Mouse (Mus musculus): Measurements from ENCODE around the gene Tfdp2. TPM values are rescaled to one million over a fixed set of nuclear protein-coding genes. Genes with fewer than 3 reads are reported as not detected.

Gene Tfdp2
- total RNA-seq, 1 experiment from 2014 or later = 66.5 TPM

DNA sequence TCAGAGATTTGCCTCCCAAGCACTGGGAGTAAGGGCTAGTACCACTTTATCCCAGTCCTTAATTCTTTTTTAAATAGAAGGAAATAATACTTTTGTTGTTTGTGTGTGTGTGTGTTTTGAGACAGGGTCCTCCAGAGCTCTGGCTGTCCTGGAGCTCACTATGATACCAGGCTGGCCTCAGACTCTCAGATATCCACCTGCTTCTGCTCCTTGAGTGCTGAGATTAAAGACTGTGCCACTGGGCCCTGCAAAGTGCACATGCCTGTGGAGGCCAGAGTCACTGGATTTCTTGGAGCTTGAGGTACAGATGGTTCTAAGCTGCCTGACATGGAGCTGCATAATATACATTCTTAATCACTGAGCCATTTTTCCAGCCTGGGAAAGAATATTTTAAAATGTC, 32.2 kb downstream of the Tfdp2 start:
- DNase-seq = no peak

DNA sequence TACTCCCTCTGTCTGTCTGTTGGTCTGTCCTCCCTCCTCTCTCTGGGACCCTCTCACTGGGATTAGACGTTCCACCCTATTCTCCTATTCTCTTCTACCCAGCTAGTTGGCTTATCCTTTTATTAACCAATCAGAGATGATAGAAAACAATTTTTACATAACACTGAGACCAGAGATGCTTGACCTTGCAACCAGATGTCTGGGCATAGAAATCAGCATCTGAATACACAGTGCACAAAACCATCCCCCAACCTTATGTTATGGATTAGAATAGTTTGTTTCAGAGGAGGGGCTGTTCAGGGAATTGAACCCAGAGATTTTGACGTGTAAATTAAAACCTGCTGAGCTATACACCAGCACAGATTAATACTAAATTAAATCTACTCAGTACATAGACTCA, 34.2 kb downstream of the Tfdp2 start:
- DNase-seq = no peak

DNA sequence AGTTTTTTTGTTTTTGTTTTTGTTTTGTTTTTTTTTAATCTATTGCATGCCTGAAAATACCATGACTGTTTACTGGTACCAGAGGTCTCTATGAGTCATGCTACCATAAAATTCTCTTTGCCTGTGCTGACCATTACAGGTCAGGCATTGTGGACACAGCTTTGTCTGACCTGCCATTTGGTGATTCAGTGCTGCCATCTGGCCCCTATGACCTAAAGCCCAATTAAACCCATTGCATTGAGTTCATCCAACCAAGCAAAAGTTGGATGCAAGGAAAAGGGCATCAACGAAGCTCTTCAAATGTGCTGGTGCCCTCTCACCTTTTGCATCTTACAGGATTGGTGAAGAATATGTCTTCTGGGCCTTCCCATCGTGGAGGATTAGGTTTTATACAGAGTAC, 39.4 kb downstream of the Tfdp2 start:
- DNase-seq = no peak

DNA sequence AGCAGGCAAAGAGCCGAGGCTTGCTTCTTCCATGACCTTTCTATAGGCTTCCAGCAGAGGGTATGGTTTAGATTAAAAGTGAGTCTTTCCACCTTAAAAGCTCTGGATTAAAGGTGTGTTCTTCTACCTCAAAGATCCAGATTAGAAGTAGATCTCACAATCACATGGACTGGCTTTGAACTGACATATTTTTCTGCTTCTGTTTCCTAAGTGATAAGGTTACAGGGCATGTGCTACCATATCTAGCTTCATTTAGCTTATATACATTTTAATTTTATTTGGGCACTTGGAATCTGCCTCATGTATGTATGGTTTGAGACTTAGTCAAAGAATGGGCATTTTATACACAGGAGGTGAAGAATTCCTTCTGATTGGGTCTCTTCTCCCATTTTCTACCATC, 41.3 kb downstream of the Tfdp2 start:
- DNase-seq = no peak

DNA sequence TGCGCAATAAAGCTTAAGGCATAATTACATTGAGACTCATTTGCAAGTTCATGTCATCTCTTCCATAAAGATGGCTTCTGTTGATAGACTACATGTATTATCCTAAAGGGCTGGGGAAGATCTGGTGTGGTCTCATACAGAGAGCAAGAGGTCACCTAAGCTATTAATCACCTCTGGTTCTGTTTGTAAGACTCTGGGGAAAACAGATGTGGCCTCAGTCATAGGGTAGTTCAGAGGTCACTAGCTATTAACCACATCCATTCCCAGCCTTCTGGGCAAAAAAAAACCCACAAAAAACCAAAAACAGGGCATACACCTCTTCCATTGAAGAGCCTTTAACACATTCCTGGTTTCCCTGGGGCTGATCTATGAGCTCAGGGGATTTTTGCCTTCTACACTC, 42.2 kb downstream of the Tfdp2 start:
- DNase-seq = no peak

DNA sequence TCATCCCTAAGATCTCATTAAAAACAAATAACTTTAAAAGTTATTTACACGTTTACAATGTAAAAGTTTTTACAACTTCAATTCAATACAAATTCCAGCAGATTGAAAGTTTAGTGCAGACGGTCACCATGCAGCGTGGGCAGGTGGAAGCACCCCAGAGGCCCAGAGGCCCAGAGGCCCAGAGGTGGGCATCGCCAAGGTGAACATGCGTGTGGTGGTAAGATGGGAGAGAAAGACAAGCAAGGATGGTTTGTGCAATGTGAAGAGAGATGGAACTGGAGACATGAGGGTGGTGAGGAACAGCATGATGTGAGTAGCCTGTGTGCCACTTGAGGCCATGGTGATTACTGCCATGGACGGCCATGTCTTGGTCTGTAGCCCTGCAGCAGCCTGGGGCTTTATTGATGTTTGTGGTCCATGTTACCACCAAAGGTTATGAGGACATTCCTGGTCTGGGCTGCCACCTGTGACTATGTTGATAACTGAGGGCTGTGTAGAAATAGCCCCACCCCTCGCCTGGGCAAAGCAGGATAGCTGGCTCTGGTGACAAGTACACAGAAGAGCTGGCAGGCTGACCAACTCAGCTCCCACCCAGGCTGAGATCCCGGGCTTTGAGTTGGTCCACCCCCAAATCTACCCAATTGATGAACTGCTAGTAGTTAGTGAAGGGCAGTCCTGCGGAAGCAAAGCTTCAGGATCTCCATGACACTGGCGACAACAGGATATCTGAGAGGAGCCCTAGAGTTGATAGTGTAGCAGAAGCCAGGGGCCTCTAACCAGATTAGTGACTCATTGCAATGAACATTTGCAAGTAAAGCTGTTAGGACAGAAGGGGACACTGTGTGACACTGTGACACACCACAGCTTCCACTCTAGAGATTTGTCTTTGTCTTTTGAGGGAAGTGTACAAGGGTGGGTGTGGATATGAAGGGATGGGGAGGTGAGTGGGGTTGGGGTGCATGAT, 45.3 kb downstream of the Tfdp2 start:
- DNase-seq = no peak

DNA sequence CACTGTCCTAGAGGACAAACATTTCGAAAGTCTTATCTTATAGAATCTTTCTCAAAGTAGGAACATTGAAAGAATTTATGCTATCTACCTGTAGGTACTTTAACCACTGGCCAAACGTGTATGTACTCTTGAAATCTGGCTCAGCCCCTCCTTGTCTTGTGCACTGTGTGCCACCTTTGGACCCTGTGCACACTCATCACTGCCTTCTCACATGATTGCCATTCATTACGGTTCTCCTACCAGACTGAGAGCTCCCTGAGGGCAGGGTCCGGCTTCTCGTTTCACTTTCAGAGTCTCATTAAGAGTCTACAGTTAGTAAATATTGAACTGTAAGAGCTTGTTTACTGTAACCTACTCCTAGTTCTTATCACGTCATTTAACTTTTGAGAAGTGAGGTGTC, 47.8 kb downstream of the Tfdp2 start:
- no peak for DNase-seq

DNA sequence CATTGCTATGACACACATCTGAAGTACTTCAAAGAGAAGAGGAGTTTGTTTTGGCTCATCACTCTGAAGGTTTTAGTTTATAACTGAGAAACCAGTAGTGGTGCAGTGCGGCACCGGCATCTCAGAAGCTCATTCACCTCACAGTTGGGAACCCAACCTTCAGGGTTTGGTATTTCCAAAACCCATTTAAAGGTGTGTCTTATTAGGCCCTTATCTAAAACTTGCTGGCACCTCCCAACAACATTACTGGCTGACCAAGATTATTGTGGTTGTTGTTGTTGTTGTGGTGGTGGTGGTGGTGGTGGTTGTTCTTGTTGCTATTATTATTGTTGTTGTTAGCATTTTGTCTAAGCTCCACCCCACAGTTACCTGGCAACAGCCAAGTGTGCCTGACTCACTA, 58.7 kb downstream of the Tfdp2 start:
- DNase-seq = no peak

DNA sequence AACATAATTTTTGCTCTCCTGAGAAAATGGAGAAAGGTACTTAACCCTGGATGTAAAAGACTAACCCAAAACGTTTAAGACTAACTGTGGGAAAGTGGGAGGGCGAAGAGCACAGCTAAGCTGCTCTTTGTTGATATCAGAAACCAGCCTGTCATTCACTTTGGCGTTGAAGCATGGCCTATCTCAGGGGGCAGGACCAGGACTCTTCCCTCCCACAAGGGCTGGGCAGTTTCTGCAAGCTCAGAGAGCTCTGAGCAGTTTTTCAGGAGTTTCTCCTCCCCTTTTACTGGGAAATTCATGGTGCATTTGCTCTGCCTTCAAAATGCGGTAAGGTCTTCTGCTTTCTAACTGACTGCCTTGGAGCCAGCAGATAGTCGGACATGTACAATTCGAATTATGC, 62.4 kb downstream of the Tfdp2 start:
- peak; percentile 43 for DNase-seq

DNA sequence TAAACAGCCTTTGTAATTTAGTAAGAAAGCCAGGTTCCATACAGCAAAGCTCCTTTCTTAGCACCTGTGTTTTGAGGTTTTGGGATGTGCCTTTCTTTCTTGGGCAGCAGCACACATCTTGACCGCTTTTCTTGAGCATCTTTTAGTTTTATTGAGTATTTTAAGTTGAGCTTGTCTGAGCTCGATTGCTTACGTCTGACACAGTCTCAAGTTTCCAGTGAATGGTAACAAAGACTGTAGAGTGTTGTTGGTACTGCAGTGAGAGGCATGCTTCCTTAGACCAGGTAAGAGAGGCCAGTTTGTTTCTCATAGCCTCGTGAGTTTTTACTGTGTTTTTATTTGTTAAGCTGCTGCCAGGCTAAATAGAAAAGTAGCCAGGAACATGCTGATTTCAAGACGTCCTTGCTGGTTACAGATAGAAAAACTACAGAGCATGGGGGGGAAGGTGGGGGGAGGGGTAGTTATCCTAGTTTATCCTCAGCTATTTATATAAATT, 63.0 kb downstream of the Tfdp2 start:
- peak; percentile 39 for DNase-seq

DNA sequence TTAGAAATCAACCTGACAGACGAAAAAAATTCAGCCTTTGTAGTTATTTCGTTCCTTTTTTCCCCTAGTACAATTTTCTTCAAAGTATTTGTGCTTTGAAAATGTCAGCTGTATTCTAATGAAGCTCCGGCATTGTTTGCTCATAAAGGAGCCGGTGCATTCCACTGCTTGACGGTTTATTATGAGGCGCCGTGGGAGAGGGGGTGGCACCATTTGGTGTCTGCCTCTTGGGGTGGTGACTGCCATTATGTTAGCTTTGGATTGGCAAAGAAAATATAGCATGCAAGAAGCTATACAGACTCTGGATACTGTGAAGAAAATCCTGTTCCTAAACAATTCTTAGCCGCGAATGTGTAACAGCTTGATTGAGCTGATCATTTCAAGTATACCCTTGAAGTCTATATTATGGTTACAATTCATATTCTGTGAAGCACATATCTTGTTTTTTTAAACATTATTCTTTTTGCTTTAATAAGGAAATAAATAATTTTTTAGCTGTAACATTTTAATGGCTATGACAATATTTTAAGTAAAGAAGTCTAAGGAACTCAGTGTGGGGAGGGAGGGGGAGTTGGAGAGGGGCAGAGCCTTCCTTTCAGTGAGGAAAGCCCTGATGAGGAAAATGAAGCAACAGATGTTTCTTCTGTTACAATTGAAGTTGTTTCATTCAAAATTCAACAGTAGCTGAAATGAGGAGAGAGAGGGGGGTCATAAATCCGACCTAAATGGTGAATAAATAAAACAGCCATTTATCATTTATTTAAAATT, 63.9 kb downstream of the Tfdp2 start:
- peak; percentile 29 for DNase-seq

DNA sequence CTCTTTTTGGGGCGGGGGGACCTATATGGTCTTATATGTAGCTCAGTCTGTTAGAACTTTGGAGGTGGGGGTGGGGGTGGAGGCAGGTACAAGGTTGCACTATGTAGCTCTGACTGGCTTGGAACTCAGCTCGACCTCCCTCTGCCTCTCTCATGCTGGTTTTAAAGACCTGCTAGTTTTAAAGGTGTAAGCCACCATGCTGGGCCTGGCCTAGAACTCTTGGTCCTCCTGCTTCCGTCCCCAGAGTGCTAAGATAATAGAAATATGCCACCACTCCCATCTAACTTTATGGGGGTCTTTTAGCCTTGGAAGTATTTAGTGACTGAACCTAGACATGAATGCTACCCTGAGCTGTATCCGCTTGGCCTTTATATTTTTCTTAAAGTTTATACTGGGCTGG, 65.0 kb downstream of the Tfdp2 start:
- DNase-seq = no peak

DNA sequence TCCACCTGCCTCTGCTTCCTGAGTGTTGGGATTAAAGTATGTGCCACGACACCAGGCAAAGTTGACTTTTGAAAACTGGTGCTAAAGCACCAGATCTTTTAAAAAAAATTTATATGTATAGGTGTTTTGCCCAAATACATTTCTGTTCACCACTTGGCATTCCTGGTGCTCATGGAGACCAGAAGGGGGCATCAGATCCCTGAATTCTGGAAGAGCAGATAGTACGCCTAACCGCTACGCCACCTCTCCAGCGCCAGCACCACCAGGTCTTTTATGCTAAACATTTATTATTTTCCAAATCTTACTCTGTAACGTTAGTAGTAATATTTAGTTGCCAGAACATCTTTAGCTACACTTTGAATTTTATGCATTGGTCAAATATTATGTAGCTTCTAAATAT, 65.9 kb downstream of the Tfdp2 start:
- no peak for DNase-seq

DNA sequence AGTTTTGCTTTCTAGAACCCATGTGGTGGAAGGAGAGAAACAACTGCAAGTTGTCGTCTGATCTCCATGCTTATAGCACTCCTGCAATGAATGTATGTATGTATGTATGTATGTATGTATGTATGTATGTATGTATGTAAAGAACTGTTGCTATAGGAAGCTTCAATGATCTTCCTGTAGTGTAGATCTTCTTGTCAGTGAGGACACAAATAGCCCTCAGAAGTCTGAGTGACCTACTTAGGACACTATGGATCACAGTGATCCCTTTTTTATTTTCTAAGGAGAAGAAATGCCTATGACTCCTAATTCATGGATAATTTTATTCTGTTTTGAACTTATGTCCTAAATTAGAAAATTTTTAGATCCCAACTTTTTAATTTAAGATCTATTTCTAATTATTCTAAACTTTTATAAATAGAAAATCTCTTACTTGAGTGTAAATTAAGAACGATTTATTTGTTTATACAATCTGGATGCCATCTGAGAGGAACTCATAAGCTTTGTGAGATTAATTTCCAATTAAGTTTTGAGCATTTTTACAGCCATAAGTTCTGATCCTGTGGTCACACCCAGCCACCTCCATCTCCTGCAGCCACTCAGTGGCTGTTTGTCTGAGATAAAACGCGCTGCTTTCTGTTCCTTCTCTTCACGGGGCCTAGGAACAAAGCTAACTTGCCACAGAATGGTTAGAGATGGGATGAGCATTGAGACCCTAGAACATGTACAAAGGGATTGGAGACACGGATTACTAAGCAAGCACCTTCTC, 70.9 kb downstream of the Tfdp2 start:
- DNase-seq = no peak

DNA sequence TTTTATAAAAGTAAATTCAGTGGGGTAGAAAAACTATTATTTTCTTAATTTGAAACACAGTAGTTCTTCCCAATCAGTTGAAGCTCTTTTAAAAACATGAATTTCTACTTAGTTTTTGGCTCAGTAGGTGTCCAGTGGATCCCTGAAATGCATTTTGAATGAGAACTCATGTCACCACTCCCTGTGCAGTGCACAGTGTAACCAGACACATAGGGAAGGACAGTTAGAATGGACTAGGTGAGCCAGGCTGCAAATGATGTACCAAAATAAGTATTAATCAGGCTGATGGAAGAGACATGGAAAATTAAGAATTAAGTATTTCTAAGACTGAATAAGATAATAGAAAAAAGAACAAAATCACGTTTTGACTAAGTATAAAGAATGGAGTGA, 71.5 kb downstream of the Tfdp2 start:
- DNase-seq = no peak

DNA sequence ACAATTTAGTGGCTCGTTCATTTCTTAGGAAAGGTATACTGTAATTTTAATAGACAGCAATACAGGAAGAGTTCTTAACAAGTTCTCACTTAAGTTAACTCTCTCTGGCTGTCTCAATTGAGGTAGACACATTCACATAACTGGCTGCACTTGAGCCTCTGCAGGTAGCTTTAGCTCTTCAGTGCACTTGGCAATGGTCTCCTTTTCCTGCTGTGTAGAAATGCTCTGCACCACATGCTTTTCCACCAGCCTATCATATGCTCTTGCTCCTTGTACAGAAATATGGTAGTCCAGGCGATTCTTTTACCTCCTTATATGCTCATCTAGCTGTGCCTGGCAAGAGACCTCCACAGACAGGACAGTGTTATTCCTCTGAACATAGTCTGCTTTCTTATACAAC, 73.7 kb downstream of the Tfdp2 start:
- DNase-seq = no peak

DNA sequence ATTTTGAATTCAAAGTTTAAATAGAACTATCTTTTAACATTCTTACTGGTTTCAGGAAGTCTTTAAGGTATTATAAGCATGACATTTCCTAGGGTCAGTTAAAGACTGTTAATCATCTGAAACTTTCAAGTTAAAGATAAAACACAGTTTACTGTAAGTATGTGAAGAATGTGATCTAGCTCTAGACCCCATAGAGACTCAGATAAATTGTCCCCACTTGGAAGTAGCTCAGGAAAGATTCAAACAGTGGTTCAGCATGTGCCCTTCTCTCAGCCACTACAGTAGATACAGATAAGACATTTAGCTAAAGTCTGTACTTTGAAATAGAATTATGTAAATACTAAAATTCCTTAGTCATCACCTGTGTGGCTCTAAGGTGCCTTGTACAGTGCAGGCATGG, 79.5 kb downstream of the Tfdp2 start:
- no peak for DNase-seq

DNA sequence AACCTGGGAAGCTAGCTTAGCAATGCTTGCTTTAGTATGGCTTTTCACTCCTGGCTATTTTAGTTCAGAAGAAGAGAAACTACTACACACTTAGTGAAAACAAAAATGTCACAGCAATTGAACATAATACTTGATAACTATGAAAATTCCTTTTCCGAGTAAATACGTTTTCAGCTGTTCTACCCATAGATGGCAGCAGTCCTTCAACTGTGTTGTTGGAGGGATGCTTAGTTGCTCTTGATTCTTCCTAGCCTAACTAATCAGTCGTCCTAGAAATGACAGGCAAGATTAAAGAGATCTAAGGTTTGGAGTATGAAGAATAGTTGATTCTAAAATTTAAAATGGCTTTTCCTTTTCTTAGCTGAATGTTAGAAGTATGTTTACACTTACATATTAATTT, 85.4 kb downstream of the Tfdp2 start:
- DNase-seq = no peak

DNA sequence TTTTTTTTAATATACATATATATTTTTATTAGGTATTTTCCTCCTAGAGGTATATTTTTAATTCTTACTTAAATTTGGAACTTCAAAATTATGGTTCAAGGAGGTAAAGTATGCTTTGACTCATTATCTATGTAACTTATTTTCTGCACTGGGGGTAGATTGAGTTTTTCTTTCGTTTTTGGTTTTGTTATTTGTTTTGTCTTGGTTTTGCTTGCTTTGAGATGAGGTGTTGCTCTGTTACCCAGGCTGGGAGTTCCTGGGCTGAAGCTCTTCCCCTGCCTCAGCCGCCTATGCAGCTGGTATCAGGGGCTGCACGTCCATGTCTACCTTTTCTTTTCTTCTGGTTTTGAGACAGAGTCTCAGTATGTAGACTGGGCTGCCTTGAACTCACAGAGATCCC, 86.0 kb downstream of the Tfdp2 start:
- no peak for DNase-seq

DNA sequence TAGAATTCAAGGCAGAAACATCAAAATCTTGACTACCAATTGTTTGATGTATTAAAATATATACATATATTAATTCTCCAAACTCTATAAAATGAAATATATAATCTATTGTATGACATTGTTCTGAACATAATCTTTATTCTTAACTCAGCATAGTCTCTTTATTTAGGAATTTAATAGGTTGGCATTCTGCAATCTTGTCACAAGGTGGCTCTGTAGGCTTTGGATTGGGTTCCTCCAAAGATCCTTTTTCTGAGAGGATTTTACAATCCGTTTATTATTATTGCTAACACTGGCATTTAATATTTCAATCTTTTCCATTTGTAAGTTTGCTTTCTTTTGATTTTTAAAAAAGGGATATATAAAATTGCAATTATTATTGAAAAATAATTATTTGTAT, 88.8 kb downstream of the Tfdp2 start:
- DNase-seq = no peak

DNA sequence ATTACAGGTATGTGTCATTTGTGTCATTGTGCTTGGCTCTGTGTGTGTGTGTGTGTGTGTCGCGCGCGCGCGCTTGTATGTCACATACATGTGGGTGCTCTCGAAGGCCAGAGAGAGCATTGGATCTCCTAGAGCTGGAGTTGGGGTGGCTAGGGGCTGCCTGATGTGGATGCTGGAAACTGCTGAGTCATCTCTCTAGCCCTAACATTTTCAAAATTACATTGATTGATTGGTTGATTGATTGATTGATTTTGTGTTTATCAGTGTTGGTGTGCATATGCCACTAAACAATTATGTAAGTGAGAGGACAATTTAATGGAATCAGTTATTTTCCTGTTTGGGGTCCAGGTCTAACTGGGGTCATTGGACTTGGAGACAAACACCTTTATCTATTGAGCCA, 96.1 kb downstream of the Tfdp2 start:
- no peak for DNase-seq

DNA sequence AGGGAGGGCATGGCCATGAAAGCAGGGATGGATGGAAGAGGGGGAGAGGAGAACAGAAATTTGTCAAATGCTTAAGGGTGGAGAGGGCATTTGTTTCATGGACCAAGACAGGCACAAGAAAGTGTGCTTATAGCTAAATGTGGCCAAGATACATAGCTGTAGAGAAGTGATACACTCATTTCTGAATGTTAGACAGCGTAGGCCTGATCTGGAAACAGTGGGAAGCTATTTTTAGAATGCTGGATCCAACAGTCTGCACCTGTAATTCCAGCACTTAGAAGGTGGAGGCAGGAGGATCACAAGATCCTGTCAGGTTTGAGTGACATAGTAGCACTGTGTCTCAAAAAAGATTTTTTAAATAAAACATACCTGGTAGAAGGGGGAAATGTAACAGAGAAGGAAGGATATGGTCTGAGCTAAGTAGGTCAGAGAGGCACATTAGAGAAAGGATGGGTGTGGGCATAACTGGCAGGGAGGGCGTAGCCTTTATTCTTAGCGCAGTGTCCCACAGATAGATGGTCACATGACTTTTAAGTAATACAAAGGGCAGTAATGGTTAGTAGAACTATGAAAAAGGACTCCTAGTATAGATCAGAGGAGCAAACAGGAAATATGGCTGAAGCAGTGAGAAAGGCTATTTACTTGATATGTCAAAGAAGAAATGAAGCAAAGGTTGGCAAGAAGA, 103.4 kb downstream of the Tfdp2 start:
- DNase-seq = no peak

Measured in adrenal gland, postnatal 14 days (tissue).